Mouse (Mus musculus) heart, adult 2 months (tissue): ENCODE measurements around the gene Gnl3. TPM values are rescaled to one million over a fixed set of nuclear protein-coding genes. Genes with fewer than 3 reads are reported as not detected.

Experiments used
- DNase-seq, 2 experiments: peaks; one replicate each; pipeline ENCODE4 v3.0.0; 2021
- H3K27ac ChIP-seq: fragments of 200-600 bp; 2 replicates; pipeline ENCODE4 v1.8.1; 2022
- H3K27me3 ChIP-seq: fragments of 200-500 bp; 2 replicates; pipeline ENCODE4 v1.6.1; 2012; ENCODE audit warnings: mild to moderate bottlenecking, low read length, inconsistent platforms, mixed read lengths; ENCODE audit not compliant: control insufficient read depth, insufficient read depth
- H3K36me3 ChIP-seq: fragments of 200-500 bp; 2 replicates; pipeline ENCODE4 v1.6.1; 2012; ENCODE audit warnings: low read length, inconsistent platforms; ENCODE audit not compliant: control insufficient read depth, insufficient read depth
- H3K4me1 ChIP-seq: fragments of 200-500 bp; 2 replicates; pipeline ENCODE4 v1.6.1; 2011; ENCODE audit warnings: low read length; ENCODE audit not compliant: control insufficient read depth, insufficient read depth
- H3K4me3 ChIP-seq: fragments of 200-600 bp; 2 replicates; pipeline ENCODE4 v1.8.1; 2022
- H3K79me2 ChIP-seq: fragments of 200-500 bp; replicated peaks from 2 replicates; pipeline ENCODE4 v1.6.1; 2012; ENCODE audit warnings: mild to moderate bottlenecking, inconsistent platforms, low read length, moderate library complexity, mixed read lengths; ENCODE audit not compliant: control insufficient read depth, insufficient read depth
- H3K9ac ChIP-seq: fragments of 200-500 bp; 2 replicates; pipeline ENCODE4 v1.6.1; 2012; ENCODE audit warnings: low read depth, mild to moderate bottlenecking, control low read depth, inconsistent platforms, low read length, mixed read lengths
- CTCF ChIP-seq: fragments of 200-600 bp; IDR thresholded peaks from 2 replicates; pipeline ENCODE4 v1.8.1; 2022; ENCODE audit warnings: antibody characterized with exemption, mild to moderate bottlenecking, moderate library complexity
- EP300 ChIP-seq: fragments of 200-500 bp; IDR thresholded peaks from 2 replicates; pipeline ENCODE4 v1.6.1; 2011; ENCODE audit warnings: low read depth, low read length, control low read depth; ENCODE audit not compliant: insufficient read depth
- POLR2A ChIP-seq: fragments of 200-500 bp; IDR thresholded peaks from 2 replicates; pipeline ENCODE4 v1.6.1; 2011; ENCODE audit warnings: mild to moderate bottlenecking, low read depth, low read length, control low read depth; ENCODE audit not compliant: insufficient read depth
- WGBS: fragments of 180-500 bp; shearing (Covaris S2); methylation state at CpG from one replicate; pipeline ENCODE4 v1.1.7; 2018; 5-methylcytosine and 5-hydroxymethylcytosine counted together
- intact Hi-C: fragments of 180-260 bp; cut with DNase I; formaldehyde crosslinking; loops from one replicate; pipeline ENCODE4 v1.15.1; 2025
- polyA plus RNA-seq: library from polyadenylated mRNA; depleted of rRNA; stranded (reverse); fragments of >200 nt; gene quantifications from 2 replicates; pipeline ENCODE4 v1.2.3, GENCODE M21; 2012
- total RNA-seq, 2 experiments: library from RNA; stranded (reverse); gene quantifications; 2 replicates each; pipeline ENCODE4 v1.2.3; 2021

Gene Gnl3
- total and polyA plus RNA-seq, 3 experiments: 8.1 to 27.6 (median 26.2) TPM

DNA sequence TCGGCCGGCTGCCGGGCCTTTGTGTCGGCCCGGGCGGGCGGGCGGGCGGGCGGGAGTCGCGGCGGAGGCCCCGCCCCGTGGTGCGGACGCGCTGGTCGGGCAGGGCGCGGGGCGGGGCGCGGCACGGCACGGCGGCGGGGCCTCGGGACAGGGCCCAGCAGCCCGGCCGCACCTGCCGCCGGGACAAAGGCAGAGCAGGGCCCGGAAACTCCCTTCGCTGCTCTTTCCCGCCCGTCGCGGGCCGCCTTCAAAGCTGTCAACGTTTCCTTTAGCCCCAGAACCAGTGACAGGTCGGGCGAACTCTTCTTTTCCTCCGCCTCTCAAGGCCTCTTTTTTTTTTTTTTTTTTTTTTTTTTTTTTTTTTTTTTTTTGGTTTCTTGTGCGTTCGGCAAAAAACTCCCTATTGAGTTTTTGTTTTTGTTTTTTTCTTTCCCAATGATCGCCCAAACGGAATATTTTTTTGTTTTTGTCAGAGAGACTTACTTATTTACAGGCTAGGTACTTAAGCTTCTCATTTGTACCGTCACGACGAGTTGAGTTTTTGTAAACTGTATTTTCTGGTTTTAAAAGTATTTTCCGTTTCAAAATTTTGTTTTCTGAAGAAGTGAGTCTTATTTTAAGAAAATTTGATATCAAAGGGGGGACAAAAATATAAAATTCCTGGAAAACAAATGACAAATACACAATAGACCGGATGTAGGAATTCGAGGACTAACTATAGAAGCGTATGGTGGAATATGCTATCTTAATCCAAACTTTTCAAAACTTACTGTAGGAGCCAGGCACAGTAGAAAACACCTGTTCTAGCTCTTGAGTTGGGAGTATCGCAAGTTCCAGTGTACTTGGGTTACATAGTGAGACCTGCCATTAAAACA, 616 bp upstream of the Gnl3 start:
- Histone ChIP-seq H3K4me3 (peak overlapping the region; percentile 69), H3K27me3 (no peaks in the 10 kb centered on the region), H3K4me1 (peaks cover 7% of the 10 kb centered on the region), H3K27ac (peak overlapping the region; percentile 84), H3K36me3 (peaks cover 21% of the 10 kb centered on the region), H3K79me2 (0 out of 2 replicates have a peak, but pooled peaks cover 3% of the 10 kb centered on the region), H3K9ac (peak overlapping the region; percentile 94)
- intact Hi-C loops: loop anchor here (1.0 to 5.0 kb wide), 2 partner anchors 18 to 178 kb away; partner anchors contain the start of genes Glt8d1 and Spcs1
- peak; percentile 37; the same call in 1 of the 2 replicates for TF ChIP-seq POLR2A
- TF ChIP-seq EP300: no peak
- peak in 1 of 2 experiments; percentile 92 for DNase-seq
- 1% methylated on average over 45 of the region's 56 CpGs for WGBS

DNA sequence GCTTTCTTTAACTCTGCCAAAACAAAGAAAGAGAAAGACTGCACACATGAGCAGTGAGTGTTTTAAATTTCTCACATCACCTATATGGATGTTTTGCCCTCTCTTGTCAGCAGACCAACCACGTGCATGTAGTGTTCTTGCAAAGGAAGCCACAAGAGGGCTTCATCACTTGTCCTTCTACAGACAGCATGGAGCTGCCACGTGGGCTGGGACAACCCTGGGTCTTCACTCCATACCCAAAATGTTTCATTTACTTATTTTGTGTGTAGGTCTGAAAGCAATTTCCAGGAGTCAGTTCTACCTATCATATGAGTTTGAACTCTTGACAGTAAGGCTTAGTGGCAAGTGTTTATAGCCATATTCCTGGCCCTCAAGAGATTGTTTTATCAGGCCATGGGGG, 1.1 kb downstream of the Gnl3 start:
- intact Hi-C loops: no loop called here
- peaks cover 23% of the 10 kb centered on the region for H3K36me3 ChIP-seq
- TF ChIP-seq EP300 (no peak), CTCF (peak; percentile 16; the same call in 1 of the 2 replicates)

GRCm38 (mm10) chr14:31016063-31016462, 2.9 kb downstream of the Gnl3 start:
- H3K27me3 ChIP-seq: no peaks in the 10 kb centered on the region
- TF ChIP-seq POLR2A (no peak), CTCF (no peak)
- 0 out of 2 replicates have a peak, but pooled peaks cover 1% of the 10 kb centered on the region for H3K79me2 ChIP-seq
- peaks cover 7% of the 10 kb centered on the region for H3K4me1 ChIP-seq
- no peak overlapping the region for H3K27ac ChIP-seq
- peaks cover 25% of the 10 kb centered on the region for H3K36me3 ChIP-seq
- H3K4me3 ChIP-seq: no peak overlapping the region
- intact Hi-C loops: no loop called here
- H3K9ac ChIP-seq: no peak overlapping the region
- DNase-seq: no peak
- 43% methylated on average over 1 of the region's 1 CpGs for WGBS

More for the DNA sequence above, 1.1 kb downstream of the Gnl3 start:
- 6% methylated on average over 2 of the region's 2 CpGs for WGBS
- Histone ChIP-seq H3K27me3 (no peaks in the 10 kb centered on the region), H3K4me1 (peaks cover 7% of the 10 kb centered on the region), H3K27ac (no peak overlapping the region), H3K4me3 (peak overlapping the region; percentile 64), H3K79me2 (0 out of 2 replicates have a peak, but pooled peaks cover 3% of the 10 kb centered on the region), H3K9ac (peak overlapping the region; percentile 41; the same call in 1 of the 2 replicates)
- DNase-seq: no peak

DNA sequence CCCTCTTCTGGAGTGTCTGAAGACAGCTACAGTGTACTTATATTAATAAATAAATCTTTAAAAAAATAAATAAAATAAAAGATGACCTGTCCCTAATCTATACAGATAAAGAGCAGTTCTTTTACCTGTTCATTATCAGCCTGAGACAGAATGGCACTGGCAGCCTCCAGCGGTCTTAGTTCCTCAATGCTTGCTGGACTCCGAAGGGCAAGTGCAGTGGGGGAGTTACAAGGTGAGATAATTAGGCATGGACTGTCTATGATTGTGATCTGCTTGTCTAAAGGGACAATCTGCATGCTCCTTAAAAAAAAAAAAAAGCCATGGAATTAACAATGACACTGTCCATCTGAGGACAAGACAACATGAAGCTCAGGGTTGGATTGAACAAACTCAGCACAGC, 5.0 kb downstream of the Gnl3 start:
- Histone ChIP-seq H3K36me3 (peaks cover 17% of the 10 kb centered on the region), H3K4me1 (peaks cover 4% of the 10 kb centered on the region), H3K79me2 (no peaks in the 10 kb centered on the region), H3K4me3 (no peak overlapping the region), H3K27ac (no peak overlapping the region), H3K9ac (no peak overlapping the region), H3K27me3 (no peaks in the 10 kb centered on the region)
- no peak for TF ChIP-seq CTCF
- no peak for TF ChIP-seq EP300
- no peak for TF ChIP-seq POLR2A
- intact Hi-C loops: no loop called here
- WGBS: 95% methylated on average over 2 of the region's 2 CpGs
- no peak for DNase-seq

DNA sequence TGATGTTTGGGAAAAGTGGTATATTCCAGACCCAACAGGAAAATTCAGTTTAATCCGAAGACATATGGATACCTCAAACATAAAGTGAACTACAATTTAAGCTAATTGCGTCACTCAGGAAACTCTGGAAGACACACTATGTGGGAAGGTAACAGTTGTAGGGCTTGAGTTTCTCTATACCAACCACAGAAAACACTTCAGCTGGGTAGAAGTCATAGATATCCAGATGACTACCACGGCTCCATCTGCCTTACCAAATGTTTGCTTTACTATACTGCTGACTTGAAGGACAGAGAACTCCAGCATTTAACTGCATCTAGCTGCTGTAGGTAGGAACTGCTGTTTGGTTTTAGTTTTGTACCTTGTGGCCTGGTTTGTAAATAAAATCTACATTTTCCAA, 7.4 kb downstream of the Gnl3 start:
- Histone ChIP-seq H3K4me1 (no peaks in the 10 kb centered on the region), H3K27me3 (no peaks in the 10 kb centered on the region), H3K4me3 (no peak overlapping the region), H3K9ac (no peak overlapping the region), H3K36me3 (peaks cover 10% of the 10 kb centered on the region), H3K79me2 (no peaks in the 10 kb centered on the region), H3K27ac (no peak overlapping the region)
- TF ChIP-seq POLR2A: no peak
- TF ChIP-seq EP300: no peak
- no peak for TF ChIP-seq CTCF
- 95% methylated on average over 3 of the region's 3 CpGs for WGBS
- intact Hi-C loops: no loop called here
- no peak for DNase-seq

- Histone ChIP-seq H3K36me3 (peaks cover 4% of the 10 kb centered on the region; the same call in 1 of the 2 replicates), H3K4me1 (no peaks in the 10 kb centered on the region; the same call in 1 of the 2 replicates), H3K27ac (no peak overlapping the region), H3K9ac (no peak overlapping the region), H3K79me2 (no peaks in the 10 kb centered on the region), H3K4me3 (no peak overlapping the region), H3K27me3 (no peaks in the 10 kb centered on the region)
- 90% methylated on average over 5 of the region's 5 CpGs for WGBS
- intact Hi-C loops: no loop called here
- DNase-seq: no peak
- TF ChIP-seq POLR2A (no peak), EP300 (no peak), CTCF (no peak)
These were observed 12.2 kb downstream of the Gnl3 start for GRCm38 (mm10) chr14:31006779-31007178.
